Mouse (Mus musculus) liver, adult 2 months (tissue): ENCODE results near the gene Arpc2. TPM values are rescaled to one million over a fixed set of nuclear protein-coding genes. Genes with fewer than 3 reads are reported as not detected.

ENCODE experiments used
- DNase-seq: peaks from one replicate; pipeline ENCODE4 v3.0.0-alpha.2; 2011; ENCODE audit warnings: low read depth, low spot score; ENCODE audit errors: extremely low read depth
- H3K27ac ChIP-seq: fragments of 200-500 bp; replicated peaks from 2 replicates; pipeline ENCODE4 v1.5.1; 2012; ENCODE audit warnings: low read depth, mild to moderate bottlenecking, control low read depth, inconsistent platforms, low read length; ENCODE audit not compliant: insufficient read depth
- H3K27me3 ChIP-seq: fragments of 200-500 bp; 2 replicates; pipeline ENCODE4 v1.6.1; 2012; ENCODE audit warnings: mild to moderate bottlenecking, moderate library complexity, low read length, inconsistent platforms; ENCODE audit not compliant: control insufficient read depth, insufficient read depth
- H3K36me3 ChIP-seq: fragments of 200-500 bp; 2 replicates; pipeline ENCODE4 v1.6.1; 2012; ENCODE audit warnings: low read length, inconsistent platforms; ENCODE audit not compliant: control insufficient read depth, insufficient read depth
- H3K4me1 ChIP-seq: fragments of 200-500 bp; 2 replicates; pipeline ENCODE4 v1.6.1; 2011; ENCODE audit warnings: low read length; ENCODE audit not compliant: control insufficient read depth, insufficient read depth
- H3K4me3 ChIP-seq: fragments of 200-500 bp; 2 replicates; pipeline ENCODE4 v1.5.1; 2011; ENCODE audit warnings: low read depth, mild to moderate bottlenecking, control low read depth, low read length, moderate library complexity; ENCODE audit not compliant: insufficient read depth
- H3K79me2 ChIP-seq: fragments of 200-500 bp; 2 replicates; pipeline ENCODE4 v1.6.1; 2012; ENCODE audit warnings: inconsistent platforms, mild to moderate bottlenecking, low read length, moderate library complexity; ENCODE audit not compliant: control insufficient read depth, insufficient read depth
- H3K9ac ChIP-seq: fragments of 200-500 bp; 2 replicates; pipeline ENCODE4 v1.6.1; 2012; ENCODE audit warnings: low read depth, mild to moderate bottlenecking, control low read depth, inconsistent platforms, low read length
- CTCF ChIP-seq: fragments of 200-500 bp; IDR thresholded peaks from 2 replicates; pipeline ENCODE4 v1.5.1; 2011; ENCODE audit warnings: low read depth, low read length, control low read depth
- POLR2A ChIP-seq: fragments of 200-500 bp; IDR thresholded peaks from 2 replicates; pipeline ENCODE4 v1.6.1; 2011; ENCODE audit warnings: low read length, control low read depth; ENCODE audit not compliant: insufficient read depth; ENCODE audit errors: extremely low read depth
- WGBS: fragments of 180-500 bp; shearing (Covaris S2); methylation state at CpG from one replicate; pipeline ENCODE4 v1.1.7; 2018; 5-methylcytosine and 5-hydroxymethylcytosine counted together
- polyA plus RNA-seq: library from polyadenylated mRNA; depleted of rRNA; stranded (reverse); fragments of >200 nt; gene quantifications from 2 replicates; pipeline ENCODE4 v1.2.3, GENCODE M21; 2012
- total RNA-seq: library from RNA; depleted of rRNA; stranded (reverse); fragments of >200 nt; gene quantifications from 2 replicates; pipeline ENCODE4 v1.2.3, GENCODE M21; 2014

The Arpc2 gene
- total and polyA plus RNA-seq, 2 experiments, result 70.5 to 96.3 TPM

- DNase-seq, result no peak
- H3K27ac ChIP-seq, result no peak overlapping the region
- H3K27me3 ChIP-seq, result no peaks in the 10 kb centered on the region
- 81% methylated on average over 14 of the region's 14 CpGs for WGBS
- peaks cover 6% of the 10 kb centered on the region; the same call in 1 of the 2 replicates for H3K36me3 ChIP-seq
- no peak overlapping the region for H3K4me3 ChIP-seq
- no peak overlapping the region for H3K9ac ChIP-seq
- TF ChIP-seq CTCF, result no peak
- TF ChIP-seq POLR2A, result no peak
- H3K4me1 ChIP-seq, result peaks cover 6% of the 10 kb centered on the region
- no peaks in the 10 kb centered on the region for H3K79me2 ChIP-seq
Observed at GRCm38 (mm10) chr1:74280591-74281325, 44.9 kb downstream of the Arpc2 start.

GRCm38 (mm10) chr1:74281372-74281771 is 45.5 kb downstream of the Arpc2 start:
- H3K9ac ChIP-seq, result no peak overlapping the region
- WGBS, result 97% methylated on average over 2 of the region's 2 CpGs

GRCm38 (mm10) chr1:74281886-74282285 is 46.0 kb downstream of the Arpc2 start:
- H3K9ac ChIP-seq, result no peak overlapping the region
- no peaks in the 10 kb centered on the region for H3K79me2 ChIP-seq
- no peak overlapping the region for H3K4me3 ChIP-seq
- no peak for TF ChIP-seq CTCF
- no peak for TF ChIP-seq POLR2A
- H3K36me3 ChIP-seq, result peaks cover 6% of the 10 kb centered on the region; the same call in 1 of the 2 replicates
- H3K27ac ChIP-seq, result no peak overlapping the region
- H3K4me1 ChIP-seq, result peaks cover 6% of the 10 kb centered on the region
- no peak for DNase-seq
- no peaks in the 10 kb centered on the region for H3K27me3 ChIP-seq
- 94% methylated on average over 8 of the region's 8 CpGs for WGBS

More at GRCm38 (mm10) chr1:74281372-74281771, 45.5 kb downstream of the Arpc2 start:
- H3K27me3 ChIP-seq, result no peaks in the 10 kb centered on the region
- peaks cover 6% of the 10 kb centered on the region; the same call in 1 of the 2 replicates for H3K36me3 ChIP-seq
- no peak overlapping the region for H3K27ac ChIP-seq
- TF ChIP-seq CTCF (no peak), POLR2A (no peak)
- H3K4me1 ChIP-seq, result peaks cover 6% of the 10 kb centered on the region
- no peak overlapping the region for H3K4me3 ChIP-seq
- no peak for DNase-seq
- no peaks in the 10 kb centered on the region for H3K79me2 ChIP-seq

GRCm38 (mm10) chr1:74282896-74283625 is 47.2 kb downstream of the Arpc2 start:
- Histone ChIP-seq H3K27me3 (no peaks in the 10 kb centered on the region), H3K4me1 (peaks cover 6% of the 10 kb centered on the region), H3K36me3 (peaks cover 6% of the 10 kb centered on the region; the same call in 1 of the 2 replicates), H3K27ac (no peak overlapping the region), H3K79me2 (no peaks in the 10 kb centered on the region), H3K4me3 (no peak overlapping the region), H3K9ac (no peak overlapping the region)
- DNase-seq, result no peak
- WGBS, result 91% methylated on average over 10 of the region's 10 CpGs
- TF ChIP-seq POLR2A, result no peak

GRCm38 (mm10) chr1:74283686-74284463 is 48.0 kb downstream of the Arpc2 start:
- H3K36me3 ChIP-seq, result peaks cover 6% of the 10 kb centered on the region; the same call in 1 of the 2 replicates
- DNase-seq, result peak; percentile 70

More at GRCm38 (mm10) chr1:74283686-74284463, 48.0 kb downstream of the Arpc2 start:
- 6% methylated on average over 15 of the region's 15 CpGs for WGBS
- Histone ChIP-seq H3K27me3 (no peaks in the 10 kb centered on the region), H3K27ac (peak overlapping the region; percentile 80), H3K4me1 (peaks cover 6% of the 10 kb centered on the region), H3K9ac (peak overlapping the region; percentile 82), H3K4me3 (peak overlapping the region; percentile 81), H3K79me2 (no peaks in the 10 kb centered on the region)
- TF ChIP-seq CTCF (no peak), POLR2A (no peak)
